Mouse (Mus musculus) erythroblast, embryonic 14.5 days (primary cell): Measurements from ENCODE around the gene Acacb. TPM values are rescaled to one million over a fixed set of nuclear protein-coding genes. Genes with fewer than 3 reads are reported as not detected.

Source experiments
- H3K27me3 ChIP-seq: 2 replicates; pipeline ENCODE4 v1.6.1; 2012; ENCODE audit warnings: inconsistent platforms; ENCODE audit not compliant: control insufficient read depth
- H3K36me3 ChIP-seq: 2 replicates; pipeline ENCODE4 v1.6.1; 2012; ENCODE audit warnings: mild to moderate bottlenecking, inconsistent platforms; ENCODE audit not compliant: control insufficient read depth
- H3K4me1 ChIP-seq: 2 replicates; pipeline ENCODE4 v1.6.1; 2012; ENCODE audit warnings: inconsistent platforms; ENCODE audit not compliant: control insufficient read depth
- H3K4me3 ChIP-seq: replicated peaks from 2 replicates; pipeline ENCODE3; 2012; ENCODE audit warnings: moderate library complexity, mild to moderate bottlenecking, inconsistent platforms
- H3K9me3 ChIP-seq: 2 replicates; pipeline ENCODE4 v1.6.1; 2012; ENCODE audit warnings: low read length, inconsistent platforms, mixed read lengths; ENCODE audit not compliant: control insufficient read depth
- GATA1 ChIP-seq: IDR thresholded peaks from 2 replicates; pipeline ENCODE4 v1.6.1; 2012; ENCODE audit warnings: low read length, inconsistent platforms, mixed read lengths
- TAL1 ChIP-seq: IDR thresholded peaks from 3 replicates; pipeline ENCODE4 v1.6.1; 2012; ENCODE audit warnings: low read length, inconsistent platforms, mixed read lengths
- polyA plus RNA-seq: library from polyadenylated mRNA; stranded (reverse); fragments of >175 nt; gene quantifications from 2 replicates; pipeline ENCODE4 v1.2.3, GENCODE M21; 2012

The Acacb gene
- polyA plus RNA-seq, 1 experiment: under 0.01 TPM

GRCm38 (mm10) chr5:114153490-114153889 is 7.2 kb downstream of the Acacb start:
- Histone ChIP-seq H3K4me3 (no peak overlapping the region), H3K36me3 (no peaks in the 10 kb centered on the region), H3K27me3 (no peaks in the 10 kb centered on the region), H3K9me3 (no peaks in the 10 kb centered on the region), H3K4me1 (peaks cover 3% of the 10 kb centered on the region)
- TF ChIP-seq GATA1 (no peak), TAL1 (no peak)

- no peak for TF ChIP-seq GATA1
- no peak for TF ChIP-seq TAL1
- Histone ChIP-seq H3K27me3 (no peaks in the 10 kb centered on the region), H3K4me1 (peaks cover 3% of the 10 kb centered on the region), H3K4me3 (no peak overlapping the region), H3K36me3 (no peaks in the 10 kb centered on the region), H3K9me3 (no peaks in the 10 kb centered on the region)
These were observed 8.4 kb downstream of the Acacb start for GRCm38 (mm10) chr5:114154765-114155164.

GRCm38 (mm10) chr5:114155168-114155933 is 9.0 kb downstream of the Acacb start:
- Histone ChIP-seq H3K36me3 (no peaks in the 10 kb centered on the region), H3K4me3 (no peak overlapping the region), H3K27me3 (no peaks in the 10 kb centered on the region), H3K9me3 (no peaks in the 10 kb centered on the region), H3K4me1 (peaks cover 3% of the 10 kb centered on the region)
- TF ChIP-seq TAL1: no peak
- TF ChIP-seq GATA1: no peak

GRCm38 (mm10) chr5:114157236-114157635 is 10.9 kb downstream of the Acacb start:
- H3K4me3 ChIP-seq: no peak overlapping the region
- H3K9me3 ChIP-seq: no peaks in the 10 kb centered on the region
- peaks cover 3% of the 10 kb centered on the region for H3K4me1 ChIP-seq
- H3K27me3 ChIP-seq: no peaks in the 10 kb centered on the region
- no peaks in the 10 kb centered on the region for H3K36me3 ChIP-seq
- TF ChIP-seq GATA1 (no peak), TAL1 (no peak)

- no peaks in the 10 kb centered on the region for H3K36me3 ChIP-seq
- TF ChIP-seq GATA1: no peak
- no peak for TF ChIP-seq TAL1
- H3K9me3 ChIP-seq: no peaks in the 10 kb centered on the region
- no peaks in the 10 kb centered on the region; the same call in 1 of the 2 replicates for H3K4me1 ChIP-seq
- no peak overlapping the region for H3K4me3 ChIP-seq
- H3K27me3 ChIP-seq: no peaks in the 10 kb centered on the region; the same call in 1 of the 2 replicates
These were observed 15.1 kb downstream of the Acacb start for GRCm38 (mm10) chr5:114161424-114161823.

- Histone ChIP-seq H3K9me3 (no peaks in the 10 kb centered on the region), H3K36me3 (no peaks in the 10 kb centered on the region), H3K27me3 (no peaks in the 10 kb centered on the region; the same call in 1 of the 2 replicates), H3K4me1 (no peaks in the 10 kb centered on the region; the same call in 1 of the 2 replicates), H3K4me3 (no peak overlapping the region)
- TF ChIP-seq GATA1 (no peak), TAL1 (no peak)
These were observed 15.9 kb downstream of the Acacb start for GRCm38 (mm10) chr5:114162106-114162815.

- TF ChIP-seq GATA1: no peak
- TF ChIP-seq TAL1: no peak
- Histone ChIP-seq H3K4me3 (no peak overlapping the region), H3K4me1 (no peaks in the 10 kb centered on the region; the same call in 1 of the 2 replicates)
These were observed 16.9 kb downstream of the Acacb start for GRCm38 (mm10) chr5:114163117-114163696.

GRCm38 (mm10) chr5:114170345-114170744 is 24.0 kb downstream of the Acacb start:
- Histone ChIP-seq H3K9me3 (no peaks in the 10 kb centered on the region), H3K36me3 (no peaks in the 10 kb centered on the region), H3K27me3 (no peaks in the 10 kb centered on the region; the same call in 1 of the 2 replicates), H3K4me1 (peaks cover 9% of the 10 kb centered on the region), H3K4me3 (no peak overlapping the region)
- TF ChIP-seq TAL1: no peak
- TF ChIP-seq GATA1: no peak

More at GRCm38 (mm10) chr5:114163117-114163696, 16.9 kb downstream of the Acacb start:
- Histone ChIP-seq H3K27me3 (no peaks in the 10 kb centered on the region; the same call in 1 of the 2 replicates), H3K36me3 (no peaks in the 10 kb centered on the region), H3K9me3 (no peaks in the 10 kb centered on the region)

- Histone ChIP-seq H3K4me1 (peaks cover 22% of the 10 kb centered on the region), H3K36me3 (no peaks in the 10 kb centered on the region), H3K27me3 (no peaks in the 10 kb centered on the region; the same call in none of the 2 replicates), H3K4me3 (no peak overlapping the region), H3K9me3 (no peaks in the 10 kb centered on the region)
- TF ChIP-seq GATA1 (no peak), TAL1 (no peak)
These were observed 26.6 kb downstream of the Acacb start for GRCm38 (mm10) chr5:114172936-114173335.
